Mouse (Mus musculus) mouse embryonic stem cell (cell line): Measurements from ENCODE around the gene Hist2h2ab.
"Not testable (repeated sequence)": the region's sequence is repeated elsewhere in the genome, so short reads cannot be mapped to it uniquely, and the experiment has no call there.

Experiments used
- in situ Hi-C, 2 experiments: fragments of 300-500 bp; cut with MboI; formaldehyde crosslinking; loops; 1 replicate in 1 of 2; 3 replicates in 1 of 2; pipeline ENCODE4 v1.14.3; 2019 to 2020; ENCODE audit warnings: low sequenced_read_pairs in 2 of 2, low pct_unique_long_range_greater_than_20kb in 1 of 2, mixed read lengths in 1 of 2; ENCODE audit not compliant: unreplicated experiment in 1 of 2

Hist2h2ab gene

DNA sequence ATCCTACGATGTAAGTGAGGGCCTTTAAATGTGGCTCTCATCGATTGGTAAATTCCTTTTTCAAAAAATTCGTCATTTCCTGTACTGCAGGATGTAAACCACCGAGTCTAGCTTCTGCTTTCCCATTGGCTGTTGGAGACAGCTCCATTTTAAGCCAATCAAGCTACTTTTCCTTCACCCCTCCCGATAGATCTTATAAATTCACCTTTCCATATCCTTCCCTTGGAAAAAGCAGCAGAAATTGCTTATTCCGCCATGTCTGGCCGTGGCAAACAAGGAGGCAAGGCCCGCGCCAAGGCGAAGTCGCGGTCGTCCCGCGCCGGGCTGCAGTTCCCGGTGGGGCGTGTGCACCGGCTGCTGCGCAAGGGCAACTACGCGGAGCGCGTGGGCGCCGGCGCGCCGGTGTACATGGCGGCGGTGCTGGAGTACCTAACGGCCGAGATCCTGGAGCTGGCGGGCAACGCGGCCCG is at the start of gene Hist2h2ab, which contains the start of gene Bola1:
TSS of gene Hist2h2ab (plus strand) at position 205 of the 470 bp plus-strand sequence.
TSS of gene Bola1 (minus strand) at position 49 of the 470 bp plus-strand sequence.
- in situ Hi-C loops = no loop called here

GRCm38 (mm10) chr3:96170276-96170675 is 49.4 kb upstream of the Hist2h2ab start:
- in situ Hi-C loops = no loop called here

- in situ Hi-C loops = no loop called here
These were observed 48.6 kb upstream of the Hist2h2ab start for GRCm38 (mm10) chr3:96170976-96171545.

- in situ Hi-C loops = no loop called here
These were observed 48.0 kb upstream of the Hist2h2ab start for GRCm38 (mm10) chr3:96171583-96172196.

GRCm38 (mm10) chr3:96172197-96173178 is 47.2 kb upstream of the Hist2h2ab start, which contains the start of gene Sf3b4:
Sf3b4 (plus strand) TSS chr3:96172332.
- in situ Hi-C loops = no loop called here

- in situ Hi-C loops = no loop called here
These were observed 46.5 kb upstream of the Hist2h2ab start for GRCm38 (mm10) chr3:96173185-96173584.

GRCm38 (mm10) chr3:96174042-96174441 is 45.6 kb upstream of the Hist2h2ab start:
- in situ Hi-C loops = not testable (repeated sequence)

- in situ Hi-C loops = no loop called here
These were observed 44.4 kb upstream of the Hist2h2ab start for GRCm38 (mm10) chr3:96175251-96175650.

DNA sequence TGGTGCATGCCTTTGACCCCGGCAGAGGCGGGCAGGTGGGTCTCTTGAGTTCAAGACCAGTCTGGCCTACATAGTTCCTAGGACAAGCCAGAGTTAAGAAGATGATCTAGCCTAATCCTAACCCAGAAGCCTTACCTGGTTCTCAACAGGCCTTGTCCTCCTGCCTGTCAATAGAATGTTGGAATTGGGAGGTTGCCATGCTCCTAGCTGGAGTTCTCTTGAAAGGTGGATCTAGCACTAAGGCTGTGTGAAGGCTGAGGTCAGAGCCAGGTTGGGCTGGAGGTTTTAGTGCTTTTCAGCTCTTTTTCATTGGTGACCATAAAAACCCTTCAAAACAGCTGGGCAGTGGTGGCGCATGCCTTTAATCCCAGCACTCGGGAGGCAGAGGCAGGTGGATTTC is 41.2 kb upstream of the Hist2h2ab start:
- in situ Hi-C loops = no loop called here

DNA sequence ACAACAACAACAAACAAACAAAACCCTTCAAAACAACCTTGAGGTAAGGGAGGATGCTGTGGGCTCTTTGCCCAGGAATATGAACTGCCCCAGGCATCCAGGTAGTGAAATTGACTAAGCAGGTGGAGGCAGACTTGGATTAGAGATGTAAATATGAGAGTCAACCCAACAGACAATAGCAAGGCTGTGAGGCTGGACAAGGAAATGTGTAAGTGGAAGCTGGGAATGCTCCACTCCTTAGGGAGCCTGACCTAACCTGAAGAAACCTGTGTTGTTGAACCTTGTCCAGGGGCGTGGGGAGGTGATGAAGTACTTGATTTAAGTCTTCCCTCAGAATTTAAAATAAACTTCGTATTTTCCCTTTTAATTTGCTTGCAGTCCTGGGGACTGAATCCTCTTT is 40.8 kb upstream of the Hist2h2ab start:
- in situ Hi-C loops = no loop called here

- in situ Hi-C loops = no loop called here
These were observed 40.1 kb upstream of the Hist2h2ab start for GRCm38 (mm10) chr3:96179531-96179930.

DNA sequence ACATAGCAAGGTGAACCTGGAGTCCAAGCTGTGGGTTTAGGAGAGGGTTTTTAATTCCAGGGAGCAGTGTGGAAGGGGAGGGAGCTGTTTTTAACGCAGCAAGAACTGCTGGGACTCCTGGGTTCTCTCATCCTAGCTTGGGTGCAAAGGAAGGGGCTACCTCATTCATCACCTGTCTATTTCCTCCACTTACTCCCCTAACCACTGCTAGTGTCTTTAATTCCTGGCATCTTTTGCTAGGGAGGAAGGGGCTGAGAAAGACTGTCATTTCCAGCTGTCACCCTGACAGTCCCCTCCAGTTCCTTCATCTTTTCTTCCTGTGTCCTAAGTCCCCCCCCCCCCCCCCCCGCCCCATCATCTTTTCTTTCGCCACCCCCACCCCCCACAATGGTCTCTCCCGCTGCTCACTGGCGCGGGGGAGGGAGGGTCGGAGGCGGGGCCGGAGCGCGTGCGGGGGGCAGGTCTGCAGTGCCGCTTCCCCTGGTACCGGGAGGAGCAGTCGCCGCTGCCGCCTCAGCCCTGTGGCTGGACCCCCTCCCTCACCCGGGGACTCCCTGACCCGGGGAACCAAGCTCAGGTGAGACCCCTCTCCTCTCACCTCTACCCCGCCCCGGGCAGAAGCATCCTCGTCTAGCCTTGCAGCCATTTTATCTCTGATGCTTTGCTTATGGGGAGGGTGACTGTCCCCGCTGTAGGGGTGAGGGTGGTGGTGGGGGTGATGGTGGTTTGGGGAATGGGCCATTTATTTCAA is 38.8 kb upstream of the Hist2h2ab start, which contains the start of gene Sv2a:
TSS of gene Sv2a (plus strand) at position 425 of the 751 bp plus-strand sequence.
- in situ Hi-C loops = no loop called here

GRCm38 (mm10) chr3:96181510-96182381 is 37.9 kb upstream of the Hist2h2ab start:
- in situ Hi-C loops = no loop called here

DNA sequence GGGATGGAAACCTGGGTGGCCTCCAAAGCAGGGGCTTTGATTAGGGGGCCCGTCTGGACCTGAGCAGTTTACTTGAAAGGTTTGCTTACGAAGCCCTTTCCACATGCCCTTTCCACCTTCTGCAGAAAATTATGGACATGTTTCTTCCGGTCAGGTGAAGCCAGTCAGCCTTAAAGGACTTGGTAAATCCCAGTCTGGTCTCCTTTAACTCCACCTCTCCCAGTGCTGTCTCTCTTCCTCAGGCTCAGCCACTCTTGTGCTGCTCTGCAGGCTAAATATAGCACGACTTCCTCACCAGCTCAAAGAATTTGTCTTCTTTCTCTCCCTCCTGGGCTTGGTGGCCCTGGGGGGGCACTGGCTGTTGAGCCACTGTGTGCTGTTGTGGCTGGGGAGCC is 37.3 kb upstream of the Hist2h2ab start:
- in situ Hi-C loops = no loop called here

GRCm38 (mm10) chr3:96192977-96193376 is 26.7 kb upstream of the Hist2h2ab start:
- in situ Hi-C loops = no loop called here

DNA sequence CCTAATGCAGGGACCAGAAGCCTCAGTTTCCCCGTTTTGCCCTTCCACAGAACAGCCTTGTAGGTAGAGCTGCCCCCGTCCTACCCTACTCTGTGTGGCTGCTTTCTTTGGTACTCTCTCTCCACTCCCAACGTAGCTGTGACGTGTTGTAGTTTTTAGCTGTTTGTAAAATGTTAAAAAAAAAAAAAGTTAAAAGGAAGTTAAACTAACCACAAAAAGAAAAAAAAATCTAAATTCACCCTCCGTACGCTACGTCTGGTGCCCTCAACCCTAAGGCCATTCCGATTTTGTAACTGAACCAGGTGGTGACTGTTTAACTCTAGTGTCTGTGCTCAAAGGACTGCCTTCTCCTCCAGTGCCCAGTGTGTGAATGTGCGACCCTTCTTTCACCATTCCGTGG is 24.7 kb upstream of the Hist2h2ab start:
- in situ Hi-C loops = no loop called here

DNA sequence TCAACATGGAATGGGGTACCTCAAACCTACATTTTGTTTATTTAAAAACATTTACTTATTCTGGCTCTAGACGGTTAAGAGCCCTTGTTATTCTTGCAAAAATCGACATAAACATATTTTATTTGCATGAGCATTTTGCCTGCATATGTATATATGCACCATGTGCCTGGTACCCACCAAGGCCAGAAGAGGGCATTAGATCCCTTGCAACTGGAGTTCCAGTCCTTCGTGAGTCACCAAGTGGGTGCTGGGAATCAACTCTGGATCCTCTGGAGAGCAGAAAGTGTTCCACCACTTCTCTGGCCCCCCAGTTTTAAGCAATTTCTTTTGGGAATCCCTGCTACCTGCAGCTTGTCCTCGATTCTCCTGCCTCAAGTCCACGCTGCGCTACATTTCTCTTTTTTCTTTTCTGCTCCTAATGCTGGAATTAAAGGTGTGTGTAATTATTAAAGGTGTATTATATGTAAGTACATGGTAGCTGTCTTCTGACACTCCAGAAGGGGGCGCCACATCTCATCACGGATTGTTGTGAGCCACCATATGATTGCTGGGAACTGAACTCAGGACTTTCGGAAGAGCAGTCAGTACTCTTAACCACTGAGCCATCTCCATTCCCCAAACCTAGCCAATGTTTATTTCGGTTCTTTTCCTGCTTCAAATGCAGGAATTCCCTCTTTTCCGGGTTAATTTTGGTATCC is 23.9 kb upstream of the Hist2h2ab start:
- in situ Hi-C loops = no loop called here
